ENCODE assay signal across 19 mouse cellular contexts in the genomic region with DNA sequence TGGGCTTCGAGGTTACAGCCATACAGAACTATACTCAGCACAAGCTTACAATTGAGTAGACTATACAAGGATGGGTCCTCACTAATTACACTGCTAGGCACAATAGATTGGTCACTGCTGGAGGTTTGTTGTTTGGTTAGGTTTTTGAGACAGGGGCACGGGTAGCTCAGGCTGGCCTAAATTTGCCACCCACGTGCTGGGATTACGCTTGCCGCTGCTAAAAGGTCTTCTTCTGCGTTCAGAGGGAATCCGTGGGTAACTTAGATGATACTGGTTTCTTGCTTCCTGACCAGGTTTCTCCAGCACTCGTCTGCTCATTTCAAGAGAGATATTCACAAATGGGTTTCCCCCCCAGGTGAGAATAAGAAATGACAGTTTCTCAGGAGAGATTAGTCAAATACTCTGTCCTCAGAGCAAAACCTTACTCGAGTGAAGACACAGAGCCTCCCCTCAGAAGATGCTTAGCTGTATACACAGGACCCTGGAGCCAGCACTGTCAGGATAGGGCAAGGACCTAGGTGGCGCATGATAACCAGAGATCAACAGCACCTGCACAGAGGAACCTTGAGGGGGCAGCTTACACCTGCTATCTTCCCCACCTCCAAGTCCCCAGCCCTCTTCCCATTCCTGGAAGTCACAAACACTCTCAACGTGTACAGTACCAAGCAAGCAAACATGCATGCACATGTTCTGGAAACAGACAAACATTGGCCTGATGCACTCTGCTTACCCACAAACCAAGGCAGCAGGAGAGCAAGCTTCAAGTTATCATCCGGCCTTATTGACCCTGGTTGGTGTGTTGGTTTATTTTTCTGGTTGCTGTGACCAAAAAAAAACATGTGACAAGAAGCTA.
A peak's percentile ranks its signal among the peaks of the same experiment; 100 is the strongest.
DNase-seq lines count a peak whose midpoint lies in the region; ATAC-seq and TF ChIP-seq lines count a peak whose summit lies in the region.
"Had no signal": no experiment of that assay in that cellular context is flagged by ENCODE, and none has a peak within 500 bp of the region (broad histone marks: within the 10 kb centered on the region; RNA-seq: fewer than 3 reads in every experiment).

No protein-coding gene starts in this region.

- dilution Hi-C loops in CH12.LX (cut with MboI; ENCODE audit: extremely low pct_ligation_motif_present, extremely low pct_unique_long_range_greater_than_20kb, low sequenced_read_pairs): no loop called here

- 86% methylated on average over 12 of the region's 12 CpGs for WGBS in heart, embryonic 10.5 days
- WGBS in lung, embryonic 14.5 days: 76% methylated on average over 12 of the region's 12 CpGs
- WGBS in small intestine, adult 2 months: 69% methylated on average over 12 of the region's 12 CpGs

- DNase-seq in heart, adult 11 months: peak; percentile 70
- DNase-seq in heart, embryonic 10.5 days (ENCODE audit: low spot score): no peak
- DNase-seq in lung, embryonic 14.5 days: no peak
- no peak for DNase-seq in lung, postnatal 14 days
- DNase-seq in CH12.LX (ENCODE audit: extremely low read depth): peak; percentile 70
- DNase-seq in testis, postnatal 10 days (ENCODE audit: low spot score): no peak
- no peak for DNase-seq in layer of hippocampus, postnatal 14 days (ENCODE audit: low spot score in 2 of 2)
- DNase-seq: cerebellum, postnatal 14 days; embryo, embryonic 11 days; gastrocnemius, postnatal 25 days; heart, postnatal 10 days; kidney, adult 9 months; layer of hippocampus, postnatal 36 days; right cerebral cortex, postnatal 4 days had no signal

- peaks cover 30% of the 10 kb centered on the region for H3K79me2 ChIP-seq in CH12.LX (replicated peaks; ENCODE audit: control insufficient read depth, extremely low read depth, insufficient read depth, poor library complexity, severe bottlenecking)

- H3K36me3 ChIP-seq in heart, embryonic 10.5 days: no peaks in the 10 kb centered on the region
- no peaks in the 10 kb centered on the region for H3K36me3 ChIP-seq in lung, embryonic 14.5 days (ENCODE audit: insufficient read depth)
- no peaks in the 10 kb centered on the region for H3K36me3 ChIP-seq in CH12.LX (replicated peaks in 1 of 2; ENCODE audit: control insufficient read depth in 1 of 2, insufficient read depth in 1 of 2, low read length in 1 of 2)
- peaks cover 3% of the 10 kb centered on the region; the same call in 1 of the 2 replicates for H3K36me3 ChIP-seq in small intestine, adult 2 months (ENCODE audit: control insufficient read depth, insufficient read depth, low read length)
- H3K36me3 ChIP-seq: embryonic facial prominence, embryonic 15.5 days; forebrain, embryonic 10.5 days; limb, embryonic 15.5 days had no signal

- TF ChIP-seq CTCF in lung, embryonic 14.5 days (IDR thresholded peaks at IDR 0.05; ENCODE audit: low read depth): 0 out of 2 replicates have a peak, but pooled peaks have one; percentile 12
- peak in 1 of 2 experiments; percentile 76; a peak in 2 of 4 replicates for TF ChIP-seq CTCF in CH12.LX (conservative IDR thresholded peaks at IDR 0.05 in 1 of 2, IDR thresholded peaks at IDR 0.05 in 1 of 2; ENCODE audit: low read depth in 2 of 2, low read length in 2 of 2)
- TF ChIP-seq CTCF in small intestine, adult 2 months (IDR thresholded peaks at IDR 0.05; ENCODE audit: extremely low read depth, insufficient read length, insufficient replicate concordance, low read depth, low read length): peak; percentile 12; the same call in 1 of the 2 replicates

- no peak for ATAC-seq in lung, embryonic 14.5 days (ENCODE audit: insufficient read depth)

- no peak overlapping the region for H3K4me3 ChIP-seq in heart, embryonic 10.5 days
- H3K4me3 ChIP-seq in lung, embryonic 14.5 days (ENCODE audit: low read depth, low read length): no peak overlapping the region
- peak overlapping the region in 1 of 3 experiments; percentile 39 for H3K4me3 ChIP-seq in CH12.LX (replicated peaks in 1 of 3; ENCODE audit: low read depth in 2 of 3, low read length in 2 of 3, poor library complexity in 1 of 3)
- H3K4me3 ChIP-seq in small intestine, adult 2 months (ENCODE audit: low read depth, low read length): no peak overlapping the region
- H3K4me3 ChIP-seq: embryonic facial prominence, embryonic 15.5 days; limb, embryonic 15.5 days had no signal

- peaks cover 19% of the 10 kb centered on the region for H3K4me1 ChIP-seq in heart, embryonic 10.5 days
- peaks cover 8% of the 10 kb centered on the region; the same call in 1 of the 2 replicates for H3K4me1 ChIP-seq in lung, embryonic 14.5 days (ENCODE audit: insufficient read depth)
- peaks cover 32 to 40% of the 10 kb centered on the region in 2 experiments for H3K4me1 ChIP-seq in CH12.LX (ENCODE audit: control insufficient read depth in 1 of 2, insufficient read depth in 2 of 2)
- peaks cover 23% of the 10 kb centered on the region for H3K4me1 ChIP-seq in small intestine, adult 2 months (ENCODE audit: control insufficient read depth, insufficient read depth, insufficient read length, low read length)

- H3K27me3 ChIP-seq in heart, embryonic 10.5 days (ENCODE audit: insufficient read depth, poor library complexity, severe bottlenecking): no peaks in the 10 kb centered on the region
- H3K27me3 ChIP-seq in lung, embryonic 14.5 days (ENCODE audit: insufficient read depth, low read length): no peaks in the 10 kb centered on the region
- H3K27me3 ChIP-seq in CH12.LX (replicated peaks): no peaks in the 10 kb centered on the region
- H3K27me3 ChIP-seq in small intestine, adult 2 months (ENCODE audit: control insufficient read depth, insufficient read depth, low read length): no peaks in the 10 kb centered on the region
- H3K27me3 ChIP-seq: embryonic facial prominence, embryonic 15.5 days; limb, embryonic 15.5 days had no signal

- TF ChIP-seq EP300 in CH12.LX (IDR thresholded peaks at IDR 0.05; ENCODE audit: low read length): peak; percentile 89

- H3K9me3 ChIP-seq in heart, embryonic 10.5 days: no peaks in the 10 kb centered on the region
- H3K9me3 ChIP-seq in lung, embryonic 14.5 days (ENCODE audit: low read depth, low read length): no peaks in the 10 kb centered on the region
- H3K9me3 ChIP-seq in CH12.LX (replicated peaks; ENCODE audit: low read length): no peaks in the 10 kb centered on the region
- H3K9me3 ChIP-seq: embryonic facial prominence, embryonic 15.5 days; forebrain, embryonic 10.5 days; limb, embryonic 15.5 days had no signal

- H3K4me2 ChIP-seq in lung, embryonic 14.5 days: no peak overlapping the region
- H3K4me2 ChIP-seq in CH12.LX (ENCODE audit: insufficient read depth, low read depth, poor library complexity, severe bottlenecking): peak overlapping the region; percentile 84

- peak; percentile 55 for TF ChIP-seq RAD21 in CH12.LX (IDR thresholded peaks at IDR 0.05; ENCODE audit: low read depth, low read length)

- no peak overlapping the region for H3K27ac ChIP-seq in heart, embryonic 10.5 days
- H3K27ac ChIP-seq in lung, embryonic 14.5 days (ENCODE audit: low read depth): no peak overlapping the region
- peak overlapping the region; percentile 96 for H3K27ac ChIP-seq in CH12.LX (ENCODE audit: insufficient read depth, low read depth)
- no peak overlapping the region for H3K27ac ChIP-seq in small intestine, adult 2 months (ENCODE audit: insufficient read depth, low read depth, low read length)
- H3K27ac ChIP-seq: embryonic facial prominence, embryonic 15.5 days; forebrain, embryonic 10.5 days; hindbrain, embryonic 14.5 days; limb, embryonic 15.5 days had no signal

- in situ Hi-C loops in CH12.LX (cut with MboI; ENCODE audit: low pct_ligation_motif_present, low pct_unique_long_range_greater_than_20kb, low sequenced_read_pairs): no loop called here

- H3K9ac ChIP-seq in lung, embryonic 14.5 days: no peak overlapping the region
- H3K9ac ChIP-seq in CH12.LX (ENCODE audit: insufficient read depth, low read depth): 0 out of 2 replicates have a peak overlapping the region, but pooled peaks have one; percentile 9
- H3K9ac ChIP-seq: embryonic facial prominence, embryonic 15.5 days; hindbrain, embryonic 14.5 days; limb, embryonic 15.5 days had no signal

- peak; percentile 48 for TF ChIP-seq POLR2A in CH12.LX (IDR thresholded peaks at IDR 0.05; ENCODE audit: low read depth, low read length)
- TF ChIP-seq POLR2A in small intestine, adult 2 months (IDR thresholded peaks at IDR 0.05; ENCODE audit: low read depth, low read length): no peak

TF ChIP-seq in CH12.LX, 34 proteins besides CTCF, POLR2A, EP300 and RAD21 (continues in another document):
- no peak for TF ChIP-seq ZKSCAN1 (IDR thresholded peaks at IDR 0.05; ENCODE audit: borderline replicate concordance, low read depth, low read length)
- no peak; the same call in 1 of the 2 replicates for TF ChIP-seq USF2 (conservative IDR thresholded peaks at IDR 0.05; ENCODE audit: low read depth, low read length)
- TF ChIP-seq SMC3 (IDR thresholded peaks at IDR 0.05; ENCODE audit: low read depth, low read length): peak; percentile 43
- TF ChIP-seq CHD1 (IDR thresholded peaks at IDR 0.05; ENCODE audit: low read depth, low read length): no peak
- no peak for TF ChIP-seq KAT2A (IDR thresholded peaks at IDR 0.05; ENCODE audit: insufficient replicate concordance, low read length)
- TF ChIP-seq POLR2AphosphoS2 (IDR thresholded peaks at IDR 0.05; ENCODE audit: low read depth, low read length): no peak
- peak; percentile 84 for TF ChIP-seq IRF4 (IDR thresholded peaks at IDR 0.05; ENCODE audit: low read depth, low read length)
- TF ChIP-seq JUN (IDR thresholded peaks at IDR 0.05; ENCODE audit: insufficient read depth, low read depth, low read length): peak; percentile 74
- no peak for TF ChIP-seq NRF1 (IDR thresholded peaks at IDR 0.05; ENCODE audit: low read depth, low read length)
- TF ChIP-seq RCOR1 (conservative IDR thresholded peaks at IDR 0.05; ENCODE audit: low read depth, low read length): peak; percentile 52; the same call in 1 of the 2 replicates
- peak; percentile 86 for TF ChIP-seq SIN3A (IDR thresholded peaks at IDR 0.05; ENCODE audit: low read length)
- peak; percentile 73 for TF ChIP-seq ZNF384 (IDR thresholded peaks at IDR 0.05; ENCODE audit: low read depth, low read length)
- TF ChIP-seq TCF12 (IDR thresholded peaks at IDR 0.05; ENCODE audit: low read depth, low read length): peak; percentile 80
- TF ChIP-seq CHD2 (IDR thresholded peaks at IDR 0.05; ENCODE audit: low read length): peak; percentile 32; the same call in 1 of the 2 replicates
- TF ChIP-seq ETS1 (conservative IDR thresholded peaks at IDR 0.05; ENCODE audit: low read depth, low read length): peak; percentile 81
- peak; percentile 73 for TF ChIP-seq MXI1 (IDR thresholded peaks at IDR 0.05; ENCODE audit: low read depth, low read length)
- TF ChIP-seq GABPA (IDR thresholded peaks at IDR 0.05; ENCODE audit: insufficient replicate concordance, low read depth, low read length): no peak
- peak; percentile 91 for TF ChIP-seq MAX (IDR thresholded peaks at IDR 0.05; ENCODE audit: low read length)
- peak; percentile 77; the same call in 1 of the 2 replicates for TF ChIP-seq MEF2A (IDR thresholded peaks at IDR 0.05; ENCODE audit: borderline replicate concordance, low read depth, low read length)
- no peak for TF ChIP-seq E2F4 (IDR thresholded peaks at IDR 0.05; ENCODE audit: insufficient replicate concordance, low read depth, low read length)
- TF ChIP-seq MYC (IDR thresholded peaks at IDR 0.05; ENCODE audit: low read depth, low read length): peak; percentile 78

Comparison
In these comparisons a context has a peak if more than half of its experiments do, and no peak if none do; other contexts are left out.
1. DNase-seq: peak in heart, adult 11 months (single experiment) and CH12.LX (single experiment); none in heart, embryonic 10.5 days (single experiment), lung, embryonic 14.5 days (single experiment), lung, postnatal 14 days (single experiment), testis, postnatal 10 days (single experiment) and layer of hippocampus, postnatal 14 days (0 of 2).